Mouse (Mus musculus): Measurements from ENCODE around the gene Rrp8. TPM values are rescaled to one million over a fixed set of nuclear protein-coding genes. Genes with fewer than 3 reads are reported as not detected.

Gene Rrp8
- polyA plus RNA-seq (2015; fragmentation: Nextera tagmentation; extraction: Ambion mirVana) = 10.7 and 12.6 TPM in 2 replicates

DNA sequence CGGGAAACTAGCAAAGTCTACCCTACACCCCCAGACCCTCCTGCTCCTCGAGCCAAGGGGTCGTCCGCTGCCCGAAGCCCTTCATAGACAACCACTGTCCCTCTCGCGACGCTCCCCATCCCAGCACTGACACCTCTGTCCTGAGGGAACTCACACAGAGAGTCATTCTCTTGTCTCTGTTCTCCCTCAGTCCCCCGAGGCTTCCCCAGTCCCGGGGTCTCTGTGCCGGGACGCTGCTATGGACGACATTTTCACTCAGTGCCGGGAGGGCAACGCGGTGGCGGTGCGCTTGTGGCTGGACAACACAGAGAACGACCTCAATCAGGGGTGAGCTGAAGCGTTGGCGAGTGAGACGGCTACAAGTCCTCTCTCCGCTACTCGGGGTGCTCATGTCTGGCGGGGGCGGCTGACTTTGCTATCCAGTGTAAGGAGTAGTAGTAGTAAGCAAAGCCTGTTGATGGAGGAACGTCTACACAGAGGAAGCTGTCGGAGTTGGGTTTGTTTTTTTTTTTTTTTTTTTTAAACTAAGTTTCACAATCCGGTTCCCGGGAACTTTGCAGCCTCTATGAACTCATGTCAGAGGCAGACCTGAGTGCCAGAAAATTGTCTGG, at the start of gene Rrp8:
TSS of gene Rrp8 (minus strand) at position 475 of the 611 bp plus-strand sequence.
- Histone ChIP-seq H3K4me1 (replicated peaks) (peaks cover 47% of the 10 kb centered on the region), H3K4me3 (replicated peaks) (peak within 1 kb of the TSS; percentile 92), H3K9me3 (replicated peaks) (no peaks in the 10 kb centered on the region), H3K27me3 (no peaks in the 10 kb centered on the region), H3K36me3 (replicated peaks) (peaks cover 56% of the 10 kb centered on the region), H3K27ac (replicated peaks) (peak within 1 kb of the TSS; percentile 88), H3K4me2 (peak within 1 kb of the TSS; percentile 95), H3K9ac (peak within 1 kb of the TSS; percentile 91)
- peak; percentile 33 for ATAC-seq (ENCODE audit: insufficient read depth)
- under 1% methylated on average over 30 of the region's 30 CpGs for WGBS (ENCODE audit: insufficient replicate concordance)

DNA sequence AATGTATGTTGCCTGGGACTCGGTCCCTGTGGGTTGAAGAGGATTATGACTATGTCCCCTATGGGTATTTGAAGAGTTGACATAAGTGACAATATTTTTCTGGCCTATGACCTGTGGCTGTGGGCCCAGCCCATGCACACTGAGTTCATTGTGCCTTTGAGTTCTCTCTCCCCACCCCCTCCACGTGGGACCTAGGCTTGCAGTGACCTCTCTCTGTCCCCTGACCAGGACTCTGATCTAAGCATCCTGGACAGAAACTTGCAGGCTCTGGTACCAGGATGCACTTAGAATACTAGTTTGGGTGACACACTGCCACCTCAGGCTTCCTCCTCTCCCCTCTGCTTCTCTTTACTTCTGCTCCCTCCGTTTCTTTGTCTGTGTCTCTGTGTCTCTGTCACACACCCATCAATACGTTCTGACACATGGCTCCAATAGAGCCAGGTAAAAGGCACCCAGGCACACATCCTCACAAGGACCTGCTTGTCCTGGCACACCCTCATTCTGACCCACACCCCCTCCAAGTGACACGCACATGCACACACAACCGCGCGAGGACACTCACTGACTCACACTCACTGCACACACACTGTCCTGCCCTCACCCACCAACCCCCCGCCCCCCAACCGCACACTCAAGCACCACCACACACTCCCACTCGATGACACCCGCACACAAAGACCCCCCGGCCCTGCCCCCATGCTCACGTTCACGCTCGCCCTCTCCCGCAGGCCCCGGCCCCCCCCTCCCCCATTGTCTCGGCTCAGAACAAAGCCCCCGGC, 49.5 kb upstream of the Rrp8 start:
- no peak overlapping the region for H3K9ac ChIP-seq
- no peak overlapping the region for H3K27ac ChIP-seq (replicated peaks)
- H3K4me1 ChIP-seq (replicated peaks) = no peaks in the 10 kb centered on the region; the same call in 1 of the 2 replicates
- ATAC-seq (ENCODE audit: insufficient read depth) = peak; percentile 33
- H3K27me3 ChIP-seq = peaks cover 85% of the 10 kb centered on the region
- H3K36me3 ChIP-seq (replicated peaks) = no peaks in the 10 kb centered on the region
- no peaks in the 10 kb centered on the region for H3K9me3 ChIP-seq (replicated peaks)
- WGBS (ENCODE audit: insufficient replicate concordance) = 14% methylated on average over 20 of the region's 20 CpGs
- peak overlapping the region; percentile 49 for H3K4me3 ChIP-seq (replicated peaks)
- H3K4me2 ChIP-seq = peak overlapping the region; percentile 60

DNA sequence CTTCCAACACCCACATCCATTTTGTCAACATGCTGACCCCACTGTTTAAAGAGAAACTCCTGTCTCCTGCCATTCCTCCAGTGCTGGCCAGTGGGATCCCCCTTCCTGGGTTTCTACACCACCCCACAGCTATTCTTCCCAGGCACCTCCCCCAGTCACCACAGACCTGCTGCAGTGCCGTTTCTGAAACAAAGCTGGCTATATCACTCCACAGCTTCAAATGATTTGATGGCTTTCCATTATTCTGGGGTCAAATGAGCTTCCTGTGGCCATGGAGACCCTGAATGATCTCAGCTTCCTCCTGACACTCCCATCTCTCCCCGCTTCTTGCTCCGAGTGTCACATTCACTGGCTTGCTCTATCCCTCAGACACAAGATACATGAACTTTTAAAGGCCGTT, 47.4 kb upstream of the Rrp8 start:
- Histone ChIP-seq H3K4me1 (replicated peaks) (no peaks in the 10 kb centered on the region; the same call in 1 of the 2 replicates), H3K27me3 (peaks cover 70% of the 10 kb centered on the region), H3K9ac (no peak overlapping the region), H3K9me3 (replicated peaks) (no peaks in the 10 kb centered on the region), H3K4me2 (no peak overlapping the region), H3K4me3 (replicated peaks) (no peak overlapping the region), H3K36me3 (replicated peaks) (no peaks in the 10 kb centered on the region), H3K27ac (replicated peaks) (no peak overlapping the region)
- 35% methylated on average over 4 of the region's 4 CpGs for WGBS (ENCODE audit: insufficient replicate concordance)
- no peak for ATAC-seq (ENCODE audit: insufficient read depth)

DNA sequence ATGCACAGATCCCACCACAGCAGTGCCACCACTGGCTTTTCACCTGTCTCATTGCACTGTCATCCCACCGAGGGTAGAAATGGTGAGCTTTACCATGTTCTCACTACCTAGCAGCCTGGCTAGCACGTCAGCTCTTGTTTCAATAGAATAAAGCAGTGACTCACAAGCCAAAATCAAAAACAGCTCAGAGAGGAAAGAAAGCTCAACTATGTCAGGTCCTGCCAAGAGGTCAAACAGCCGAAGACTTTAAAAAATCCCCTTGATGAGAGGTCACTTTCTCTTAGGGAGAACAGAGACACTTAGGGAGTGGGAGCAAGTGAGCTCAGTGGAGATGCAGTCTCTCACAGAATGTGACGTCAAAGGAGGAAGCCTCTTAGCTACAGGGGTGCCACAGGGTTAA, 46.7 kb upstream of the Rrp8 start:
- Histone ChIP-seq H3K4me1 (replicated peaks) (peaks cover 2% of the 10 kb centered on the region; the same call in 1 of the 2 replicates), H3K27ac (replicated peaks) (no peak overlapping the region), H3K9me3 (replicated peaks) (no peaks in the 10 kb centered on the region), H3K9ac (no peak overlapping the region), H3K27me3 (peaks cover 63% of the 10 kb centered on the region), H3K4me2 (no peak overlapping the region), H3K36me3 (replicated peaks) (no peaks in the 10 kb centered on the region), H3K4me3 (replicated peaks) (no peak overlapping the region)
- WGBS (ENCODE audit: insufficient replicate concordance) = 33% methylated on average over 4 of the region's 4 CpGs
- no peak for ATAC-seq (ENCODE audit: insufficient read depth)

DNA sequence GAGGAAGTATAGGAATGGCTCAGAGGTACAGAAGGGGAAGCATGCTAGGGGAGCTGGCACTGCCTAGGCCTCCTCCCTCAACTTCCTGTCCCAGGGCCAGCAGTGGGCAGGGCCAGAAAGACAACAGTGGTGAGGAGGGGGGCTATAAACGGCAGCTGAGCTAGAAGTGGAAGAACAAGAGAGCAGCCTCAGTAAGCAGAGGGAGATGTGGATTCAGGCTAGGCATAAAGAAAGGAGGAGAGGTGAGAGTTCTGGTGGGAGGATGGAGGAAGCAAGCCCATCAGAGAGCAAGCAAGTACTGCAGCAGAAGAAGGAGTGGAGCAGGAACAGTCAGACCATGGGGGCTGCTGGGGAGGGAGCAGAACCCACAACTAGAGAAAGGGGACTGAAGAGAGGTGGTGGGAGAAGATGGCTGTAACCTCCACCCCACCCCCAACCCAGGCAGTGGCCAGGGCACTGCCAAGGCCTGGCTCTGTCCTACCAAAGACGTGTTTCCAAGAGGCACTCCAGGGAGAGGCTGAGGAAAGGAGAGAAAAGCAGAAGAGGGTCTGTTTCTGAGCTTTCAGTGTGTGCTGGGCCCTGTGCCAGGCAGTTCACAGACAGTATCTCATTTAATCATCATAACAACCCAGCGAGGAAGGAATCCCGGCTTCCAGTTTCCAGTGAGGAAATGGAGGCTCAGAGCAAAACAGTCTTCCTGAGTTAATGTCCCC, 41.5 kb upstream of the Rrp8 start:
- Histone ChIP-seq H3K9ac (no peak overlapping the region), H3K4me1 (replicated peaks) (0 out of 2 replicates have a peak, but pooled peaks cover 13% of the 10 kb centered on the region), H3K4me2 (no peak overlapping the region), H3K4me3 (replicated peaks) (no peak overlapping the region), H3K9me3 (replicated peaks) (no peaks in the 10 kb centered on the region), H3K27me3 (peaks cover 11% of the 10 kb centered on the region), H3K36me3 (replicated peaks) (no peaks in the 10 kb centered on the region), H3K27ac (replicated peaks) (0 out of 2 replicates have a peak overlapping the region, but pooled peaks have one; percentile 19)
- 17% methylated on average over 4 of the region's 4 CpGs for WGBS (ENCODE audit: insufficient replicate concordance)
- ATAC-seq (ENCODE audit: insufficient read depth) = peak; percentile 53; the same call in 1 of the 2 replicates

DNA sequence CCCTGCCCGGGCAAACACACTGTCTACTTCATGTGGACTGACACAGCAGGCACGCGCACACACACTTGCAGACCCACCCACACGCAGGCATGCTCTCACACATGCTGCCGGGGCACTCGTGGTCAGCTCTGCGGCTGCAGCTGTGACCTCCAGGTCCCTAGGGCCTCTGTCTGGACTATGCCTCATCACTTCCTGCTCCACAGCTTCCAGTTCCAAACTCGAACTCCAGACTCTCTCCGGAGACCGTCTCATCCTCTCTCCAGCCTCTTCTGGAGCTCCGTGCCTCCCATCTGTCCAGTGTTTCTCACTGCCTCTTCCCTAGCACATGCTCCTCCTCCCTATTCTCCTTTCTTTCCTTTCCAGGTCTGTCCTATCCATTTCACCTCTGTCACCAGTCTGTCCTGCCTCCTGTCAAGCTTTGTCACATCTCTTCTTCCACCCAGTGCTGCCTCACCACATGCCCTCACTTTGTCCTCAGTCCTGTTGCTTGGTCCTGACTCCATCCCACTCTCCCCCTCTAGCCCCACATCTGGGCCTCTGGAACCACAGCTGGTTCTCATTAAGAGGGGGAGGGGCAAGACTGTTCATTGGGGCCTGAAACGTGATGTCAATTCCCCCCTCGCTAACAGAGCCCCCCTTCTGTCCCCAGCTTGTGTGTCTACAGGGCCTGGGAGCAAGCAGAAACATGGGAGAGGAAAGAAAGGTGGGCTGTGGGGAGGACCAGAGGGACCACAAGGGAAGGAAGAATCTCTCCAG, 40.8 kb upstream of the Rrp8 start:
- no peaks in the 10 kb centered on the region for H3K36me3 ChIP-seq (replicated peaks)
- ATAC-seq (ENCODE audit: insufficient read depth) = peak; percentile 39; the same call in 1 of the 2 replicates
- peaks cover 6% of the 10 kb centered on the region; the same call in 1 of the 2 replicates for H3K27me3 ChIP-seq
- H3K9ac ChIP-seq = no peak overlapping the region
- H3K4me1 ChIP-seq (replicated peaks) = 0 out of 2 replicates have a peak, but pooled peaks cover 13% of the 10 kb centered on the region
- no peak overlapping the region for H3K4me3 ChIP-seq (replicated peaks)
- H3K4me2 ChIP-seq = peak overlapping the region; percentile 27
- WGBS (ENCODE audit: insufficient replicate concordance) = 22% methylated on average over 13 of the region's 13 CpGs
- H3K27ac ChIP-seq (replicated peaks) = 0 out of 2 replicates have a peak overlapping the region, but pooled peaks have one; percentile 19
- no peaks in the 10 kb centered on the region for H3K9me3 ChIP-seq (replicated peaks)

DNA sequence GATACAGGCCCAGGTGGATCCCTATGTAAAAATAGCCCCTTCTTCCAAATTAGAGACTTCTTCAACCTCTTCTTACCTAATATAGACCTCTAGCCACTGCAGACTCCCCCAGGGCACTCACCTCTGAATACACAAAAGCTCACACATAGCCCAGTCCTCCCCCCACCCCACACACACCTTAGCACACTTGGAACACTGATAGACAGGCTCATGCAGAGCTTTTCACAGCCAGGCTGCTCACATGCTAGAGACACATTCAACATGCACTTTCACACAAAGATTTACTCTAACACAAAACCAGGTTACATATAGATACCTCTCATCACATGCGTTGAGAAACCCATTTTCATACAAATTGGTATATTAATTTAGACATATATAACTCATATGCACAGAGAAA, 40.1 kb upstream of the Rrp8 start:
- Histone ChIP-seq H3K4me3 (replicated peaks) (no peak overlapping the region), H3K27me3 (peaks cover 6% of the 10 kb centered on the region; the same call in 1 of the 2 replicates), H3K9me3 (replicated peaks) (no peaks in the 10 kb centered on the region), H3K36me3 (replicated peaks) (no peaks in the 10 kb centered on the region), H3K9ac (no peak overlapping the region), H3K4me1 (replicated peaks) (0 out of 2 replicates have a peak, but pooled peaks cover 13% of the 10 kb centered on the region), H3K27ac (replicated peaks) (no peak overlapping the region), H3K4me2 (no peak overlapping the region)
- WGBS (ENCODE audit: insufficient replicate concordance) = 60% methylated on average over 1 of the region's 1 CpGs
- ATAC-seq (ENCODE audit: insufficient read depth) = no peak

DNA sequence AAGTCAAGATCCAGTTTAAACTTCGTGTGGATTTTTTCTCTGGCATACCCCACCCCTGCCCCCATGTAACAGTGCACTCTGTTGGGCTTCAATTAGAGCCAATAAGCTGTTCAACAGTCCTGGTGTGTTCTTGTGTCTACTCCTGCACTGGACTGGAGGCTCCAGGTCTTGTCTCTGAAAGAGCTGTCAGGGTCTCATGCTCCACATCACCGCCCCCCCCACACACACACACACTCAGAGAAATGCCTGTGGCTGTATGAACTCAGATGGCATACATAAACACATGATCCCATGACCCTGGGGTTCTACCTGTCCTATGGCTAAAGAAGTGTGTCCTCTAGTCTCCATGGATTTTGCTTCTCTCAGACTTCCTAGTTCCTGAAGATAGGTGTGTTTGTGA, 38.8 kb upstream of the Rrp8 start:
- Histone ChIP-seq H3K9ac (no peak overlapping the region), H3K4me3 (replicated peaks) (no peak overlapping the region), H3K36me3 (replicated peaks) (no peaks in the 10 kb centered on the region), H3K27ac (replicated peaks) (no peak overlapping the region), H3K4me1 (replicated peaks) (0 out of 2 replicates have a peak, but pooled peaks cover 13% of the 10 kb centered on the region), H3K4me2 (no peak overlapping the region), H3K27me3 (no peaks in the 10 kb centered on the region), H3K9me3 (replicated peaks) (no peaks in the 10 kb centered on the region)
- ATAC-seq (ENCODE audit: insufficient read depth) = no peak
- WGBS (ENCODE audit: insufficient replicate concordance) = 55% methylated on average over 2 of the region's 2 CpGs

DNA sequence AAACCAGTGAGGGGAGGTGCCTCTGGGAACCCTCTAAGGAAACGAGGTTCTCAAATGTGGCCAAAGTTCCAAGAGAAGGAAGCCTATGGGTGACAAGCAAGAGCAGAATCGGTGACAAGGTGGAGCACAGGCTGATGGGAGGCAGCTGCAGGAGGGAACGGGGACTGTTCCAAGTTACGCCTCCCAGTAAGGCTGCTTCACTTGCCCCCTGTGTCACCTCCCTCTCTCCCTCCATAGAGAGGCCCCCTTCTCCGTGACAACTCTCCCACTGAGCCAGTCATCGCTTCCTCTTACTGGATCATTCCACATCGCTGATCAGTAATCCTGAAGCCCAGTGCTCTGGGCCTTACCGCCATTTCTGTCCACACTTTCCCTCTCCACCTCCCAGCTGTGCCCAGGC, 37.5 kb upstream of the Rrp8 start:
- 47% methylated on average over 8 of the region's 8 CpGs for WGBS (ENCODE audit: insufficient replicate concordance)
- ATAC-seq (ENCODE audit: insufficient read depth) = no peak

DNA sequence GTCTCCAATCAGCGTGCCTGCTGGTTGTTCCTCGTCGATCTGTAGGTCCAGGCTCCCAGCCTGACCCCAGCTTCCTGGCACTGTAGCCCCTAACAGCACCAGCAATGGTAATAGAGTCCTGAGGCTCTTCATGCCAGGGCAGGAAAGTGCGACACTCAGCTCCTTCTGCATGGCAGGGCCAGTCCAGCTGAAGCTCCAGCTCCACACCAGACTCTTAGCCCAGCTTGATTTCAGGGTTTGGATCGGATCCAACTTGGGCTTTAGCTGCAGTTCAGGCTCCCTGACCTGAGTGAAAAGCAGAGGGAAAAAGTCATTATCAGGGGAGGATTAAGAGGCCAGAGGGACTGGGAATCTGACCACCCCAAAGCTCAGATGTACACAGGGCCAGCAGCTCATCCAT, 35.9 kb upstream of the Rrp8 start:
- no peak for ATAC-seq (ENCODE audit: insufficient read depth)
- Histone ChIP-seq H3K27ac (replicated peaks) (no peak overlapping the region), H3K27me3 (no peaks in the 10 kb centered on the region), H3K4me1 (replicated peaks) (peaks cover 12% of the 10 kb centered on the region; the same call in 1 of the 2 replicates), H3K9me3 (replicated peaks) (no peaks in the 10 kb centered on the region), H3K9ac (no peak overlapping the region), H3K36me3 (replicated peaks) (no peaks in the 10 kb centered on the region), H3K4me2 (no peak overlapping the region), H3K4me3 (replicated peaks) (no peak overlapping the region)
- 64% methylated on average over 5 of the region's 5 CpGs for WGBS (ENCODE audit: insufficient replicate concordance)

More for the DNA sequence above, 37.5 kb upstream of the Rrp8 start:
- Histone ChIP-seq H3K4me1 (replicated peaks) (0 out of 2 replicates have a peak, but pooled peaks cover 19% of the 10 kb centered on the region), H3K27me3 (no peaks in the 10 kb centered on the region), H3K9me3 (replicated peaks) (no peaks in the 10 kb centered on the region), H3K27ac (replicated peaks) (no peak overlapping the region), H3K36me3 (replicated peaks) (no peaks in the 10 kb centered on the region), H3K4me2 (no peak overlapping the region), H3K9ac (no peak overlapping the region), H3K4me3 (replicated peaks) (no peak overlapping the region)
